Mouse (Mus musculus): Measurements from ENCODE around the gene Galnt18.

The Galnt18 gene

GRCm38 (mm10) chr7:111655002-111655401, 124.8 kb downstream of the Galnt18 start:
- ATAC-seq (ENCODE audit: insufficient number of reproducible peaks, low FRiP score, low TSS enrichment), result no peak

DNA sequence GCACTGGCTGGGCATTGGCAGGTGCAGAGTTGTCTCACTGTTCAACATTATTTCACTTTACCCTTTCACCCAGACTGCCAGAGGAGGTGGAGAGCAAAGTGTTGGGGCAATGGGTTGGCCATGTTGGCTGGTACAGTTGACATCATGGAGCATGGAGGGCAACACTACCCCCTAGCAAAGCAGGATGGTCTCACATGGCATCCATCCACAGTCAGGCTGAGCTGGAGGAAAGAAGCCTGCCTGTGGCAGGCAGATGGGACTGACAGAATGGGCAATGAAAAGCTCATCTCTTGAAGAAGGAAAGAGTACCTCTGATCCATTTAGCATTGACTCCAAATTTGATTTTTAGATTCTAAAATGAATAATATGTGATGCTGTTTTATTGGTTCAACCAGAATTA, 125.3 kb downstream of the Galnt18 start:
- no peak for ATAC-seq (ENCODE audit: insufficient number of reproducible peaks, low FRiP score, low TSS enrichment)

- no peak for ATAC-seq (ENCODE audit: insufficient number of reproducible peaks, low FRiP score, low TSS enrichment)
Measured at GRCm38 (mm10) chr7:111644362-111644761, 135.4 kb downstream of the Galnt18 start.

GRCm38 (mm10) chr7:111638899-111639298, 140.9 kb downstream of the Galnt18 start:
- no peak for ATAC-seq (ENCODE audit: insufficient number of reproducible peaks, low FRiP score, low TSS enrichment)

DNA sequence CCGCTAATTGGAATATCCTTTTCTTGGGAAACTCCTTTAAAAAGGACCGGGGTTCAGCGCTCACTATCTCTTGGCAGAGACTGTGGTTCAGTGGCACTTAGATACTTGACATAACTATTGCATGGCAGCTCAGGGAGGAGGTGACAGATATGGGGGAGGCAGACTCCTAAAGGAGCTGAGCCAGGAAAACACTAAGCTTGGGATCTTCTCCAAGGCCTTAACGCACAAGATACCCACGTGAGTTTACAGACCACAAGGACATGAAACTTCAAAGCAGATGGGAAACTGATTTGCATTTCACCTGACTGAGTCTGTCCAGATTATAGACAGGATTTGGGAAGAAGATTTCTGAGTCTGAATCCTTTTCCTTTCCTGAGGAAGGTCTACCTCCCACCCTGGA, 141.3 kb downstream of the Galnt18 start:
- no peak for ATAC-seq (ENCODE audit: insufficient number of reproducible peaks, low FRiP score, low TSS enrichment)

- no peak for ATAC-seq (ENCODE audit: insufficient number of reproducible peaks, low FRiP score, low TSS enrichment)
Measured at GRCm38 (mm10) chr7:111637866-111638448, 141.8 kb downstream of the Galnt18 start.

DNA sequence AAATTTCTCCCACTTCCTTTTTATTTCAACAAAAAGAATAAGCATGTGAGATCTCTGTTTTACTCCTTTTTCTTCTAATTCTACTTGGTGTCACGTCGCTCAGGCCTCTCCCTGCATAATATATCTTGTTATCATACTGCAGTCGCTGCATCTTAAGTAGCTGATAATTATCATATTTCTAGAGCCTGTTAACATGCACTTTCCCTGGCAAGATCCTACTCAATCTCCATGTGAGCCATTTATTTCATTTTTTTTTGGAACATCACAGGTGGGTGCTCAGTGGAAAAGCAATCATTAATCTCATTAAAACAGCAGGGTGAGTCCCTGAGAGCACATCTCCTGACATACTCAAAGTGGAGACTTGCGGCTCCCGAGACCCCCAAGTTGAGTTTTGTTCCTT, 143.3 kb downstream of the Galnt18 start:
- no peak for ATAC-seq (ENCODE audit: insufficient number of reproducible peaks, low FRiP score, low TSS enrichment)

DNA sequence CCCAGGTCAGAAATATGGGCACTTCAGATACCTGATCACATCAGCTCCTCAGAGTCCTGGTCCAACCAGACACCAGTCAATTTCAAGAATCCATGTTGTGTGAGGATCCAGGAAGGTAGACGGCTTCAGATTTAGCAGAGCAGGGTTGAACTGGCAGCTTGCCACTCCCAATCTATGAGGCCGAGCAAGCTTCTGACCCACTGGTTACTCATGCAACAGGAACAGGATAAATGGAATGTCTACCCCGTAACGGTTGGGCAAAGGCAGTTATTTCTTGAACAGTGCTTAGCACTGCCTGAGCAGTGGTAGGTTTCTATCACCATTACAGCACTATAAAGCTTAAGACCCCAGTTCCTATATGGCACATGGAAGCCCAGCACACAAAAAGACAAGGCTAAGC, 148.5 kb downstream of the Galnt18 start:
- no peak for ATAC-seq (ENCODE audit: insufficient number of reproducible peaks, low FRiP score, low TSS enrichment)

GRCm38 (mm10) chr7:111626232-111626631, 153.5 kb downstream of the Galnt18 start:
- ATAC-seq (ENCODE audit: insufficient number of reproducible peaks, low FRiP score, low TSS enrichment), result no peak

DNA sequence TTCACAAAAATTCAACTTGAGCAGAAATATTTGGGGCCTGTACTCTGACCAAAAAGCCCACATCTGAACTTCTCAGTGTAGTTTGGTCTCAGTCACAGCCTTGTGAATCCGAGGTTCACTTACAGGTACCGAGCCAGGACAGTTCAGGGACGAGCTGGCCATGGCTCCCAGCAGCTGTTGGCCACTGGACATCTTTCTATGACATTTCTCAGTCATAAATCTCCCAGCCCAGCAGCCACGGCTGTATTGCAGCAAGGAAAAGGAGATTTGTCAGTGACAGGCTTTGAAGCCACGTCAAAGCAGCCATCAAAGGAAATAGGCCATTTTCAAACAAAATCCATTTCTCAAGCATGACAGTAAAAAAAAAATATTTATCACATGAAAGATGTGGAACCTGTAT, 154.0 kb downstream of the Galnt18 start:
- ATAC-seq (ENCODE audit: insufficient number of reproducible peaks, low FRiP score, low TSS enrichment), result no peak

GRCm38 (mm10) chr7:111616231-111616937, 163.4 kb downstream of the Galnt18 start:
- peak; percentile 56 for ATAC-seq (ENCODE audit: insufficient number of reproducible peaks, low FRiP score, low TSS enrichment)

GRCm38 (mm10) chr7:111614471-111614870, 165.3 kb downstream of the Galnt18 start:
- no peak for ATAC-seq (ENCODE audit: insufficient number of reproducible peaks, low FRiP score, low TSS enrichment)

- no peak for ATAC-seq (ENCODE audit: insufficient number of reproducible peaks, low FRiP score, low TSS enrichment)
Measured at GRCm38 (mm10) chr7:111607476-111607875, 172.3 kb downstream of the Galnt18 start.

- no peak for ATAC-seq (ENCODE audit: insufficient number of reproducible peaks, low FRiP score, low TSS enrichment)
Measured at GRCm38 (mm10) chr7:111606091-111606490, 173.7 kb downstream of the Galnt18 start.

DNA sequence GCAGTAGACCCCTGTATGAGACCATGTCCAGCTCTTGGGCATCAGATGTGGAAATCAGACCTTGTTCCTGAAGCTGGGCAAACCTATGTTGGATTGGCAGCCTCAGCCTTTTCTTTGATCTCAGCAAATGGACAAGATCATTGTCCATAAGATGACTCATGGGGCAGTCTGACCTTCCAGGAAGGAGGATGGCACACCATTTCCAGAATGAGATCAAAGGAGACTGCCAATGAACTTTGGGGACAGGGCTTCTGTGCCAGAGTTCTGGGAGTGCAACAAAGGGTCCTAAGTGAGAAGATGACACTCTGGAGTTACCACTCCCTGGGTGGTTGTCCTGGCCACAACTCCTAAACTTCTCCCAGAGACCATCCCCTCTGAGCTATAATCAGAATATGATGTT, 174.1 kb downstream of the Galnt18 start:
- no peak for ATAC-seq (ENCODE audit: insufficient number of reproducible peaks, low FRiP score, low TSS enrichment)

- no peak for ATAC-seq (ENCODE audit: insufficient number of reproducible peaks, low FRiP score, low TSS enrichment)
Measured at GRCm38 (mm10) chr7:111604578-111605208, 175.1 kb downstream of the Galnt18 start.

DNA sequence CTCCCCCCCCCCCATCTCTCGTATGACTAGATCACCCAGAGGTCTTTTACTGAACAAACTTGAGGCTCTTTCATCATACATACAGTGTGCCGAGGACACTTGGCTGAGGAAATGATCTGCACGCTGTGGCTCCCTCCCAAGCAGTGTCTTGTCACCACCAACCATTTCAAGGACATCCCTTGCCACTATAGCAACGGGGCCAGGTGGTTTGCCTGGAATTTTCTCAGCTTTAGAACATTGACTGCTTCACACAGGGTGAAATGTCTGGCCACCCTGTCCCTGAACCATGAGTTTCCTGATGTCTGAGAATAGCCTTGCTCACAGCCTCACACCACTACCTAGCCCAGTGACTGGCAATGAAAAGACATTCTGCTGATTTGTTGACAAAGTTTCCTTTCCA, 176.6 kb downstream of the Galnt18 start:
- ATAC-seq (ENCODE audit: insufficient number of reproducible peaks, low FRiP score, low TSS enrichment), result no peak

DNA sequence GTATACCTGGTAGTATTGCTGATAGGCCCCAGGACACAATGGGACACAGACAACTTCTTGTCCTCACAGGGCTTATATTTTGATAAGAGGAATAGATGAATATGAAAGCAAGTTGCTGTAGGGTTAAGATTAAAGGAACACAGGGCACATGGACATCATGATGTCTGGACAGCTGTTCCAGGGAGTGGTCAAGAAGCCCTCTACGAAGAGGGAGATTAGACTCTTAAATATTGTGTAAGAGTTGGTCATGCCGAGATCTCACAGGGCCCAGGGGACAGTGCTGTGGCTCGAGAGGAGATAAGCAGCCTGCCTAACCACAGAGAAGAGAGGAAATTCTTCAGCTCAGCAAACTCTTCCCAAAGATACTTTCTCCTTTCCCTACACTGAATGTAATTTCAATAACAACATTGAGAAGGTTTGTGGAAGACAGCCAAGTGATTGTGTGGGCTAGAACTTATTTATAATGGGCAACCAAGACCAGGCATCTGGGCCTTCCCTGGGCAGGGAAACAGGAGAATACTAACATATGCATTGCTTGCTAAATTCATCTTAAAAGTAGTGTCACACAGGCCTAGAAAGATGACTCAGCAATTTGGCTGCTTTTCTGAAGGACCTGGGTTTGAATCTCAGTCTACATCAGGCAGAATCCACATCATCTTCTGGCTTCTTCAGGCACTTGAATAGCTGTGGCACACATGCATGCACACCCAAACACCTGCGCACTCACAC, 178.3 kb downstream of the Galnt18 start:
- no peak for ATAC-seq (ENCODE audit: insufficient number of reproducible peaks, low FRiP score, low TSS enrichment)

DNA sequence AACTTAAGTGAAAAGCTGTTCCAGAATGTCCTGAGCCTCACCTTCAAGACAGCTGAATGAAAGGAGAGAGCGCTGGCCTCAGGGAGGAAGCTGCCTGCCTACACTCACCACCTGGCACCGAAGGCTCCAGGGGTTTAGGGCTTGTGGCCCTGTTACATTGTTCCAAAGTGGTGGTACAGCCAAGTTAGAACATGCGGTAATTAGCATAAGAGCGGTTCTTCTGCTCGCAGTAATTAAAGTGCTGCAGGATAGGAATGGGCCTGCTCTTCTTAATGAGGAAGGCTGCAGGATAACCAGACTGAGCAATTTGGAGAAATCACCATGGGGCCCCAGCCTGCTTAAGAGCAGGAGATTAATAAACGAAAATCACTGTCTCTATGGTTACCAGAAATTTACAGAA, 179.0 kb downstream of the Galnt18 start:
- ATAC-seq (ENCODE audit: insufficient number of reproducible peaks, low FRiP score, low TSS enrichment), result 0 out of 2 replicates have a peak, but pooled peaks have one; percentile 27

DNA sequence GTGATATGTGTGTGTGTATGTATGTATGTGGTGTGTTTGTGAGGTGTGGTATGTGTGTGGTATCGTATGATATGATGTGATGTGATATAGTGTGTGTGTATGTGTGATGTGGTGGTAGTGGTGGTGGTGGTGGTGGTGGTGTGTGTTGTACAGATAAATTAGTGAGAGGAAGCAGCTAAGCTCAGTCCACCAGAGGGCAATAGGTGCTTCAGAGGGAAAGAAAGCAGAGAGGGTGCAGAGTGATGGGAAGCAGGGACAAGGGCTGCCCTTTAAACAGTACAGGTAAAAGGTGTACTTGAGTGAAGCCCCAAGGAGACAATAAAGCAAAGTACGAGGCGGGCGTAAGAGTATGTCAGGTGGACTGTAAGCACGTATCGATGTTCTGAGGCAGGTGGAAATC, 186.1 kb downstream of the Galnt18 start:
- no peak for ATAC-seq (ENCODE audit: insufficient number of reproducible peaks, low FRiP score, low TSS enrichment)

- no peak for ATAC-seq (ENCODE audit: insufficient number of reproducible peaks, low FRiP score, low TSS enrichment)
Measured at GRCm38 (mm10) chr7:111589506-111590125, 190.2 kb downstream of the Galnt18 start.

All from cerebellum, adult (tissue).